In the genomic region with DNA sequence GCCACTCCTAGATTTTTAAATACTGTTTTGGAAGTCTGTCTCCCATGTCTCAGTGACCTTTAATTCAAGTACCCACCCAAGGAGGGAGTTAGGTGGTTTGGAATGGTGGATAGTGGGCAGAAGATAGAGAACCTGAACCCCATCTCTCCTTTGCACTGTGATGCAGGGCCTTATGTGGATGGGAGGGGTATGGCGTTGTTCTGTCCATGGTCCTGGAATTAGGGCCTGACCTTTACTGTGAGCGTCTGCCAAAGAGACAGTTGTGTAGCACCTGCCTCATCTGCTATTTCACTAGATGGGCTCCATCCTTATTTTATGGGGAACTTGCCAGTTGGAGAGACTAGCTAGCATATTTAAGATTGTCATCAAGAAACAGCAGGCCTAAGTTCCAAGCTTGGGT, we compare ENCODE assay signal across 34 mouse cellular contexts. TPM values are rescaled to one million over a fixed set of nuclear protein-coding genes. Genes with fewer than 3 reads are reported as not detected.
DNase-seq lines count a peak whose midpoint lies in the region; ATAC-seq lines count a peak whose summit lies in the region.
"Had no signal": no experiment of that assay in that cellular context is flagged by ENCODE, and none has a peak within 500 bp of the region (broad histone marks: within the 10 kb centered on the region; RNA-seq: fewer than 3 reads in every experiment).

No protein-coding gene starts in this region.

- H3K4me1 ChIP-seq in embryonic facial prominence, embryonic 14.5 days (ENCODE audit: control insufficient read depth, insufficient read depth, low read length) = no peaks in the 10 kb centered on the region
- no peaks in the 10 kb centered on the region for H3K4me1 ChIP-seq in kidney, embryonic 15.5 days
- H3K4me1 ChIP-seq: heart, embryonic 15.5 days; limb, embryonic 13.5 days; liver, embryonic 12.5 days; neural tube, embryonic 12.5 days had no signal

- DNase-seq in embryo, embryonic 10 days (ENCODE audit: low spot score) = peak; percentile 51
- no peak for DNase-seq in embryo, embryonic 9.5 days (ENCODE audit: extremely low spot score)
- DNase-seq in ES-CJ7 (ENCODE audit: low read depth, low spot score) (peak; percentile 4), ZHBTc4 (ENCODE audit: low read depth, low spot score) (peak; percentile 3)
- peak; percentile 5 for DNase-seq in embryonic facial prominence, embryonic 14.5 days (ENCODE audit: low spot score)
- DNase-seq in cerebellum, postnatal 14 days = no peak
- DNase-seq in left cerebral cortex, postnatal 14 days (ENCODE audit: low spot score in 2 of 2) = no peak
- DNase-seq: adrenal gland, postnatal 10 days; cerebellum, adult 8-10 months; cerebellum, postnatal 36 days; forebrain, postnatal 0 days; gastrocnemius, postnatal 10 days; kidney, adult 8-10 months; kidney, postnatal 10 days; liver, postnatal 0 days; midbrain, embryonic 14.5 days; right cerebral cortex, adult 18-20 months; spleen, adult 18-20 months; thymus, adult 18-20 months; thymus, postnatal 36 days had no signal

- 58% methylated on average over 2 of the region's 2 CpGs for WGBS in embryonic facial prominence, embryonic 14.5 days
- 63% methylated on average over 2 of the region's 2 CpGs for WGBS in kidney, embryonic 15.5 days

- no peak overlapping the region for H3K4me3 ChIP-seq in embryonic facial prominence, embryonic 14.5 days (ENCODE audit: low read depth, low read length)
- no peak overlapping the region for H3K4me3 ChIP-seq in kidney, embryonic 15.5 days (replicated peaks)
- H3K4me3 ChIP-seq: embryonic facial prominence, embryonic 13.5 days; erythroblast, embryonic 14.5 days; forebrain, embryonic 12.5 days; heart, embryonic 15.5 days; limb, embryonic 13.5 days; liver, embryonic 12.5 days; neural tube, embryonic 12.5 days had no signal

- no peak overlapping the region for H3K27ac ChIP-seq in embryonic facial prominence, embryonic 14.5 days (replicated peaks; ENCODE audit: low read depth, low read length)
- H3K27ac ChIP-seq in kidney, embryonic 15.5 days = no peak overlapping the region
- H3K27ac ChIP-seq: embryonic facial prominence, embryonic 13.5 days; forebrain, embryonic 12.5 days; heart, embryonic 15.5 days; limb, embryonic 13.5 days; liver, embryonic 12.5 days; macrophage; neural tube, embryonic 12.5 days had no signal

- H3K9me3 ChIP-seq in embryonic facial prominence, embryonic 14.5 days (ENCODE audit: control insufficient read depth, low read length) = no peaks in the 10 kb centered on the region
- H3K9me3 ChIP-seq in kidney, embryonic 15.5 days (replicated peaks) = no peaks in the 10 kb centered on the region
- H3K9me3 ChIP-seq: embryonic facial prominence, embryonic 13.5 days; forebrain, embryonic 12.5 days; heart, embryonic 15.5 days; limb, embryonic 13.5 days; liver, embryonic 12.5 days; neural tube, embryonic 12.5 days had no signal

- no peak overlapping the region for H3K4me2 ChIP-seq in embryonic facial prominence, embryonic 14.5 days (ENCODE audit: low read depth, low read length)
- no peak overlapping the region for H3K4me2 ChIP-seq in kidney, embryonic 15.5 days
- H3K4me2 ChIP-seq: embryonic facial prominence, embryonic 13.5 days; forebrain, embryonic 12.5 days; heart, embryonic 15.5 days; limb, embryonic 13.5 days; liver, embryonic 12.5 days; neural tube, embryonic 12.5 days had no signal

- H3K9ac ChIP-seq in embryonic facial prominence, embryonic 14.5 days (ENCODE audit: low read depth, low read length) = no peak overlapping the region
- no peak overlapping the region for H3K9ac ChIP-seq in kidney, embryonic 15.5 days
- H3K9ac ChIP-seq: embryonic facial prominence, embryonic 13.5 days; forebrain, embryonic 12.5 days; forebrain, postnatal 0 days; heart, embryonic 15.5 days; limb, embryonic 13.5 days; liver, embryonic 12.5 days; liver, postnatal 0 days; neural tube, embryonic 12.5 days had no signal

- no peaks in the 10 kb centered on the region for H3K36me3 ChIP-seq in embryonic facial prominence, embryonic 14.5 days (ENCODE audit: control insufficient read depth, insufficient read depth, low read length)
- H3K36me3 ChIP-seq in kidney, embryonic 15.5 days = no peaks in the 10 kb centered on the region
- H3K36me3 ChIP-seq: embryonic facial prominence, embryonic 13.5 days; forebrain, embryonic 12.5 days; heart, embryonic 15.5 days; limb, embryonic 13.5 days; liver, embryonic 12.5 days; neural tube, embryonic 12.5 days had no signal

- no peaks in the 10 kb centered on the region for H3K27me3 ChIP-seq in embryonic facial prominence, embryonic 14.5 days (replicated peaks; ENCODE audit: control insufficient read depth, insufficient read depth, low read length)
- H3K27me3 ChIP-seq in kidney, embryonic 15.5 days = no peaks in the 10 kb centered on the region
- H3K27me3 ChIP-seq: CH12.LX; embryonic facial prominence, embryonic 13.5 days; forebrain, embryonic 12.5 days; heart, embryonic 15.5 days; limb, embryonic 13.5 days; liver, embryonic 12.5 days; neural tube, embryonic 12.5 days had no signal

- no peak for ATAC-seq in embryonic facial prominence, embryonic 14.5 days (ENCODE audit: low read depth)
- ATAC-seq in kidney, embryonic 15.5 days (replicated peaks; ENCODE audit: low FRiP score) = no peak
- ATAC-seq: forebrain, postnatal 0 days; hindbrain, embryonic 16.5 days; intestine, embryonic 16.5 days; liver, embryonic 12.5 days; liver, postnatal 0 days; lung, postnatal 0 days had no signal

- intact Hi-C loops in left cerebral cortex, postnatal 14 days (cut with DNase I) = no loop called here

RNA-seq across cellular contexts. Expression of gene Nrxn3, which starts 8.0 kb away (rescaled TPM):
- polyA plus RNA-seq in embryonic facial prominence, embryonic 14.5 days (2014; fragmentation: Nextera tagmentation; extraction: Ambion mirVana) = 2.3 and 2.6 TPM in 2 replicates
- total RNA-seq in left cerebral cortex, postnatal 14 days (2021) = 100 to 1,000 TPM; 202 to 209 TPM
- 3.8 and 5.3 TPM in 2 replicates for polyA plus RNA-seq in kidney, embryonic 15.5 days (2015; fragmentation: Nextera tagmentation; extraction: Ambion mirVana)
- total RNA-seq: megakaryocyte-erythroid progenitor cell, adult 5-6 weeks had no signal
- polyA plus RNA-seq: erythroblast, embryonic 14.5 days; macrophage had no signal

Comparison
In these comparisons a context has a peak if more than half of its experiments do, and no peak if none do; other contexts are left out.
1. DNase-seq: peak in embryo, embryonic 10 days (single experiment), ES-CJ7 (single experiment), ZHBTc4 (single experiment) and embryonic facial prominence, embryonic 14.5 days (single experiment); none in embryo, embryonic 9.5 days (single experiment), cerebellum, postnatal 14 days (0 of 2) and left cerebral cortex, postnatal 14 days (0 of 2).